Comparison of ENCODE assay signal across 26 mouse cellular contexts in genomic region chr2:75719331-75719869, GRCm38 (mm10). TPM values are rescaled to one million over a fixed set of nuclear protein-coding genes. Genes with fewer than 3 reads are reported as not detected.
DNase-seq lines count a peak whose midpoint lies in the region; ATAC-seq and TF ChIP-seq lines count a peak whose summit lies in the region.
"Had no signal": no experiment of that assay in that cellular context is flagged by ENCODE, and none has a peak within 500 bp of the region (broad histone marks: within the 10 kb centered on the region; RNA-seq: fewer than 3 reads in every experiment).

No protein-coding gene starts in this region.

- TF ChIP-seq POLR2A in liver, adult 2 months (IDR thresholded peaks at IDR 0.05; ENCODE audit: extremely low read depth, insufficient read depth, low read length) = no peak

- H3K36me3 ChIP-seq in liver, adult 2 months (ENCODE audit: control insufficient read depth, insufficient read depth, low read length) = no peaks in the 10 kb centered on the region
- H3K36me3 ChIP-seq in midbrain, embryonic 11.5 days (ENCODE audit: control insufficient read depth, insufficient read depth, low read length) = no peaks in the 10 kb centered on the region
- no peaks in the 10 kb centered on the region for H3K36me3 ChIP-seq in midbrain, embryonic 10.5 days
- H3K36me3 ChIP-seq: embryonic facial prominence, embryonic 13.5 days; embryonic facial prominence, embryonic 15.5 days; forebrain, embryonic 10.5 days; forebrain, embryonic 12.5 days; G1E had no signal

- H3K27me3 ChIP-seq in liver, adult 2 months (ENCODE audit: control insufficient read depth, insufficient read depth, low read length) = no peaks in the 10 kb centered on the region
- H3K27me3 ChIP-seq in midbrain, embryonic 11.5 days (ENCODE audit: control insufficient read depth, insufficient read depth, low read length) = no peaks in the 10 kb centered on the region
- no peaks in the 10 kb centered on the region for H3K27me3 ChIP-seq in midbrain, embryonic 10.5 days (ENCODE audit: low read depth, poor library complexity, severe bottlenecking)
- H3K27me3 ChIP-seq: CH12.LX; embryonic facial prominence, embryonic 13.5 days; embryonic facial prominence, embryonic 15.5 days; forebrain, embryonic 12.5 days had no signal

- no peaks in the 10 kb centered on the region for H3K79me2 ChIP-seq in liver, adult 2 months (ENCODE audit: control insufficient read depth, insufficient read depth, low read length)

- H3K4me3 ChIP-seq in gastrocnemius, adult 2 months = no peak overlapping the region
- H3K4me3 ChIP-seq in liver, adult 2 months (ENCODE audit: insufficient read depth, low read depth, low read length) = no peak overlapping the region
- H3K4me3 ChIP-seq in midbrain, embryonic 11.5 days (ENCODE audit: low read depth, low read length) = no peak overlapping the region
- H3K4me3 ChIP-seq in midbrain, embryonic 10.5 days = no peak overlapping the region
- H3K4me3 ChIP-seq: embryonic facial prominence, embryonic 13.5 days; embryonic facial prominence, embryonic 15.5 days; erythroblast, embryonic 14.5 days; forebrain, embryonic 10.5 days; forebrain, embryonic 12.5 days had no signal

- WGBS in liver, adult 2 months = 32% methylated on average over 3 of the region's 3 CpGs
- WGBS in midbrain, embryonic 11.5 days = 75% methylated on average over 3 of the region's 3 CpGs
- 76% methylated on average over 3 of the region's 3 CpGs for WGBS in midbrain, embryonic 10.5 days

- TF ChIP-seq CTCF in gastrocnemius, adult 2 months (IDR thresholded peaks at IDR 0.05) = no peak
- TF ChIP-seq CTCF in liver, adult 2 months (IDR thresholded peaks at IDR 0.05; ENCODE audit: low read depth, low read length) = no peak

- H3K4me1 ChIP-seq in liver, adult 2 months (ENCODE audit: control insufficient read depth, insufficient read depth, low read length) = peaks cover 36% of the 10 kb centered on the region
- no peaks in the 10 kb centered on the region; the same call in 1 of the 2 replicates for H3K4me1 ChIP-seq in midbrain, embryonic 11.5 days (ENCODE audit: control insufficient read depth, insufficient read depth, low read length)
- peaks cover 10% of the 10 kb centered on the region for H3K4me1 ChIP-seq in midbrain, embryonic 10.5 days

- intact Hi-C loops in gastrocnemius, adult 2 months (cut with DNase I) = no loop called here
- intact Hi-C loops in gastrocnemius, postnatal 36 days (cut with DNase I) = no loop called here

- peak overlapping the region; percentile 9; the same call in 1 of the 2 replicates for H3K27ac ChIP-seq in gastrocnemius, adult 2 months
- no peak overlapping the region for H3K27ac ChIP-seq in liver, adult 2 months (replicated peaks; ENCODE audit: insufficient read depth, low read depth, low read length)
- no peak overlapping the region for H3K27ac ChIP-seq in midbrain, embryonic 11.5 days (ENCODE audit: low read depth, low read length)
- no peak overlapping the region for H3K27ac ChIP-seq in midbrain, embryonic 10.5 days (replicated peaks)
- H3K27ac ChIP-seq: embryonic facial prominence, embryonic 13.5 days; embryonic facial prominence, embryonic 15.5 days; forebrain, embryonic 10.5 days; forebrain, embryonic 12.5 days had no signal

- H3K9ac ChIP-seq in liver, adult 2 months (ENCODE audit: low read depth, low read length) = no peak overlapping the region
- no peak overlapping the region for H3K9ac ChIP-seq in midbrain, embryonic 11.5 days (ENCODE audit: low read length)
- H3K9ac ChIP-seq: embryonic facial prominence, embryonic 13.5 days; embryonic facial prominence, embryonic 15.5 days; forebrain, embryonic 12.5 days had no signal

- no peaks in the 10 kb centered on the region for H3K9me3 ChIP-seq in midbrain, embryonic 11.5 days (ENCODE audit: control insufficient read depth, low read length)
- no peaks in the 10 kb centered on the region for H3K9me3 ChIP-seq in midbrain, embryonic 10.5 days (replicated peaks)
- H3K9me3 ChIP-seq: embryonic facial prominence, embryonic 13.5 days; embryonic facial prominence, embryonic 15.5 days; forebrain, embryonic 10.5 days; forebrain, embryonic 12.5 days; G1E had no signal

- ATAC-seq in midbrain, embryonic 11.5 days (ENCODE audit: low FRiP score) = no peak
- ATAC-seq: forebrain, embryonic 14.5 days had no signal

- no peak for DNase-seq in gastrocnemius, adult 2 months
- DNase-seq in gastrocnemius, postnatal 36 days = no peak
- DNase-seq in liver, adult 2 months (ENCODE audit: extremely low read depth, low read depth, low spot score) = peak; percentile 67
- DNase-seq in liver = no peak
- DNase-seq in midbrain, embryonic 11.5 days (ENCODE audit: low spot score, missing footprints) = peak; percentile 37
- DNase-seq in midbrain, embryonic 10.5 days (ENCODE audit: low spot score) = no peak
- DNase-seq in Muller cell, postnatal 12 days (ENCODE audit: inconsistent ontology term) = peak; percentile 52
- DNase-seq: adrenal gland, adult 2 months; adrenal gland, postnatal 10 days; adrenal gland, postnatal 25 days; B cell, adult 2 months; cerebellum, adult 11 months; cerebellum, adult 18-20 months; cerebellum, adult 8-10 months; cerebellum, adult 9-11 months; cerebellum, postnatal 14 days; cerebellum, postnatal 36 days; embryo, embryonic 11 days had no signal

- no peak overlapping the region for H3K4me2 ChIP-seq in midbrain, embryonic 11.5 days
- H3K4me2 ChIP-seq: embryonic facial prominence, embryonic 13.5 days; embryonic facial prominence, embryonic 15.5 days; forebrain, embryonic 12.5 days had no signal

RNA-seq across cellular contexts. Expression of gene Nfe2l2, which starts 15.0 kb away (rescaled TPM):
- 10 to 100 TPM; 32.9 to 41.0 TPM for total RNA-seq in gastrocnemius, adult 2 months (2021)
- total RNA-seq in gastrocnemius, postnatal 36 days (2021) = 10 to 100 TPM; 33.2 to 40.3 TPM
- total RNA-seq in liver, adult 2 months (2014; rRNA removed) = 29.5 and 34.1 TPM in 2 replicates
- polyA plus RNA-seq in liver, adult 2 months (2012; rRNA removed) = 35.9 and 40.1 TPM in 2 replicates
- 27.0 and 31.8 TPM in 2 replicates for polyA plus RNA-seq in midbrain, embryonic 11.5 days (2014; fragmentation: Nextera tagmentation; extraction: Ambion mirVana)
- polyA plus RNA-seq in midbrain, embryonic 10.5 days (2016; fragmentation: Nextera tagmentation; extraction: Ambion mirVana) = 25.8 and 27.7 TPM in 2 replicates

Comparison
In these comparisons a context has a peak if more than half of its experiments do, and no peak if none do; other contexts are left out.
1. DNase-seq: peak in liver, adult 2 months (single experiment), midbrain, embryonic 11.5 days (single experiment) and Muller cell, postnatal 12 days (single experiment); none in gastrocnemius, adult 2 months (single experiment), gastrocnemius, postnatal 36 days (0 of 2), liver (single experiment) and midbrain, embryonic 10.5 days (single experiment).